Mouse (Mus musculus) liver, adult 2 months (tissue): ENCODE measurements at regions not wholly inside any gene's neighbourhood (a gene's known extent, or its start where the extent isn't known, plus 50 kb on each side); places are given as distances from the start of the nearest gene placed in this dataset.

Experiments
- DNase-seq: peaks from one replicate; pipeline ENCODE4 v3.0.0-alpha.2; 2011; ENCODE audit warnings: low read depth, low spot score; ENCODE audit errors: extremely low read depth
- H3K27ac ChIP-seq: fragments of 200-500 bp; replicated peaks from 2 replicates; pipeline ENCODE4 v1.5.1; 2012; ENCODE audit warnings: low read depth, mild to moderate bottlenecking, control low read depth, inconsistent platforms, low read length; ENCODE audit not compliant: insufficient read depth
- H3K27me3 ChIP-seq: fragments of 200-500 bp; 2 replicates; pipeline ENCODE4 v1.6.1; 2012; ENCODE audit warnings: mild to moderate bottlenecking, moderate library complexity, low read length, inconsistent platforms; ENCODE audit not compliant: control insufficient read depth, insufficient read depth
- H3K36me3 ChIP-seq: fragments of 200-500 bp; 2 replicates; pipeline ENCODE4 v1.6.1; 2012; ENCODE audit warnings: low read length, inconsistent platforms; ENCODE audit not compliant: control insufficient read depth, insufficient read depth
- H3K4me1 ChIP-seq: fragments of 200-500 bp; 2 replicates; pipeline ENCODE4 v1.6.1; 2011; ENCODE audit warnings: low read length; ENCODE audit not compliant: control insufficient read depth, insufficient read depth
- H3K4me3 ChIP-seq: fragments of 200-500 bp; 2 replicates; pipeline ENCODE4 v1.5.1; 2011; ENCODE audit warnings: low read depth, mild to moderate bottlenecking, control low read depth, low read length, moderate library complexity; ENCODE audit not compliant: insufficient read depth
- H3K79me2 ChIP-seq: fragments of 200-500 bp; 2 replicates; pipeline ENCODE4 v1.6.1; 2012; ENCODE audit warnings: inconsistent platforms, mild to moderate bottlenecking, low read length, moderate library complexity; ENCODE audit not compliant: control insufficient read depth, insufficient read depth
- H3K9ac ChIP-seq: fragments of 200-500 bp; 2 replicates; pipeline ENCODE4 v1.6.1; 2012; ENCODE audit warnings: low read depth, mild to moderate bottlenecking, control low read depth, inconsistent platforms, low read length
- CTCF ChIP-seq: fragments of 200-500 bp; IDR thresholded peaks from 2 replicates; pipeline ENCODE4 v1.5.1; 2011; ENCODE audit warnings: low read depth, low read length, control low read depth
- POLR2A ChIP-seq: fragments of 200-500 bp; IDR thresholded peaks from 2 replicates; pipeline ENCODE4 v1.6.1; 2011; ENCODE audit warnings: low read length, control low read depth; ENCODE audit not compliant: insufficient read depth; ENCODE audit errors: extremely low read depth
- WGBS: fragments of 180-500 bp; shearing (Covaris S2); methylation state at CpG from one replicate; pipeline ENCODE4 v1.1.7; 2018; 5-methylcytosine and 5-hydroxymethylcytosine counted together

DNA sequence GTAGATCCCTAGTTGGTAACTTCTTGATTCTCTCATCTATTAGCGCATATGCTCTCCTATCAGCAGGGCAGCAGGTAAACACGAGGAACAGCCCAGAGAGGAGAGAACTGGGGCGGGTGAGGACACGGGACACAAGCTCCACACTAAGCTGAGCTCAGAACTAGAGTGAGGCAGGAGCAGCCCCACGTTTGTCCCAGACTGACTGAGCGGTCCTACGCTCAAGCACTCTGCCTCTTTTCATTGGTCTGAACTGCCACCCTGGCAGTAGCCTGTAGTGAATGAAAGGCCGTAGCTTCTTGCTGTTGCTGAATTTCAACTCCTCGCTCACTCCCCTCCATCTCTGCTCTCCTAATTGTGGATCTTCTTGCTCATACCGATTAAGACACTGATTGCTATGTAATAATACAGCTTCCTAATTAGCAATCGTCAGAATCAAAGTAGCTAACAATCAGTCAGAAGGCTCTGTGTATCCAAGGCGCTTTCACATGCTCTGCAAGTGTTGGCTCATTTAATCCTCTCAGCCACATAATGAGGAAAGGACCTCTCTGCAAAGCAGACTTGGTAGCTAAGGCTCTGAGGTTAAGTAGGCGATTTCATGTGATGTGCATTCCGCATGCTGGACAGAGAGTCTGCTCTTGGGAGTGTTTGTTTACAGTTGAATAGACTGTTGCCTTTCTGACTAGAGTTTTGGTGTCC is 77.1 kb downstream of the Thnsl1 start:
- no peak for TF ChIP-seq CTCF
- no peak for TF ChIP-seq POLR2A
- WGBS, result 77% methylated on average over 14 of the region's 14 CpGs
- DNase-seq, result no peak
- no peaks in the 10 kb centered on the region for H3K4me1 ChIP-seq
- no peak overlapping the region for H3K9ac ChIP-seq
- H3K27ac ChIP-seq, result no peak overlapping the region
- H3K27me3 ChIP-seq, result no peaks in the 10 kb centered on the region
- H3K36me3 ChIP-seq, result no peaks in the 10 kb centered on the region
- H3K79me2 ChIP-seq, result no peaks in the 10 kb centered on the region
- no peak overlapping the region for H3K4me3 ChIP-seq

DNA sequence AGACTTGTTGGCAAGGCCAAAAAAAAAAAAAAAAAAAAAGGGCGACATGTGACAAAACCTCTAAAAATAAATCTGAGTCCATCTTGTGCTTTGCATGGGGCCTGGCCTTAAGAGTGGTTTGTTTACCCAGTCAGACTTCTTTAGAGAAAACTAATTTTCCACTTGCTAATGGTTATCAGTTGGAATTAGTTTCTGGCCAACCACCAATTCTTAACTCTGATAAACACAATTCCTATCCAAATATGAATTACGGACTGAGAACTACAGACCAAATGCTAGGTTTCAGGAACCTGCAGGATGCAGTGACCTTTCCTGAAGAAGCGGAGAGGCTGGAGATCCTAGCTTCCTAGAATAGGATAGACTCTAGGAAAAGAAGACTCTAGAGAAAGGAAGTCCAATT is 79.4 kb downstream of the Thnsl1 start:
- Histone ChIP-seq H3K36me3 (no peaks in the 10 kb centered on the region), H3K9ac (no peak overlapping the region), H3K27me3 (no peaks in the 10 kb centered on the region), H3K79me2 (no peaks in the 10 kb centered on the region), H3K27ac (no peak overlapping the region), H3K4me3 (no peak overlapping the region), H3K4me1 (no peaks in the 10 kb centered on the region)
- DNase-seq, result no peak
- 84% methylated on average over 3 of the region's 3 CpGs for WGBS
- TF ChIP-seq CTCF (no peak), POLR2A (no peak)

DNA sequence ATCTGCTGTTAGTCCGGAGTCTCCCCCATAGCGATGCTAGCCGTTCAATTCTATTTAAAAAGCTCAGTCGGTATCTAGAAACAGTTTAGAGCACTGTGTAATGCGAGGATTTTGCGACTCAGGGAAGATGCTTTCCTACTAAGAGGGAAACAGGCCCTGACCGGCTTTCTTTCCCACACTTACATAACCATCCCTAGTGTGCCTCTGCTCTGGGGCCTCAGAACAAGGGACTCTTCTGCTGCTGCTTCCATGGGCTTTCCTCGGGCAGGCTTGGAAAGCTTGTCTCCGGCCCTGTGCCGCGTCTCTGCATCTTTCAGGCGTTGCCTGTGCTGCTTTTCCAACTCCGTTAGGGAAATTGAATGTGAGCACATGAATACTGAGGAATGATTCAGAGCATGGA is 79.6 kb upstream of the Gpr158 start:
- Histone ChIP-seq H3K27ac (no peak overlapping the region), H3K9ac (no peak overlapping the region), H3K4me3 (no peak overlapping the region), H3K4me1 (no peaks in the 10 kb centered on the region), H3K27me3 (no peaks in the 10 kb centered on the region), H3K79me2 (no peaks in the 10 kb centered on the region), H3K36me3 (no peaks in the 10 kb centered on the region)
- WGBS, result 83% methylated on average over 13 of the region's 13 CpGs
- DNase-seq, result no peak
- TF ChIP-seq POLR2A, result no peak
- no peak for TF ChIP-seq CTCF

DNA sequence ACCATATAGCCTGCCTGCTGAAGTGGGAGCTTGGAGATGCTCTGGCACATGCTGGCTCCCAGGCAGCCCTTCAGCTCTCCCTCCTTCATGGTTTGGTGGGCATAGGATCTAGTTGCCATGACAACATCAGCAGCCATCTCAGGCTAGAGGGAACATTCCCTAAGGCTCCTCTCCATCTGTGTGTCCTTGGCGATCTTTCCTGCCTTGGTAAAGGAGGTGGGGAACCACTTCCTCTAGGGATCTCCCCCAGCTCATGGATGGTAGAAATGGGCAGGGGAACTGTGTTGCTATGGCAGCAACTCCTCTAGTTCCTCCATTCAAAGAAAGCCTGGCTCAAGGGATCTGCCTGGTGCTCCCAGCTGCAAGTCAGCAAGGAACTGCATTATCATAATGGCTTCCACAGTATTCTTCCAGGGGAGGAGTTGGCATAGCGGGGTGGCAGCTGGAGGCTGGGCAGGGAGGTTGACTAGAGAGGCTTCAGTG is 74.6 kb upstream of the Gpr158 start:
- Histone ChIP-seq H3K4me1 (no peaks in the 10 kb centered on the region), H3K27me3 (no peaks in the 10 kb centered on the region), H3K4me3 (no peak overlapping the region), H3K36me3 (no peaks in the 10 kb centered on the region), H3K9ac (no peak overlapping the region), H3K27ac (no peak overlapping the region), H3K79me2 (no peaks in the 10 kb centered on the region)
- 70% methylated on average over 2 of the region's 2 CpGs for WGBS
- TF ChIP-seq CTCF (no peak), POLR2A (no peak)
- no peak for DNase-seq

DNA sequence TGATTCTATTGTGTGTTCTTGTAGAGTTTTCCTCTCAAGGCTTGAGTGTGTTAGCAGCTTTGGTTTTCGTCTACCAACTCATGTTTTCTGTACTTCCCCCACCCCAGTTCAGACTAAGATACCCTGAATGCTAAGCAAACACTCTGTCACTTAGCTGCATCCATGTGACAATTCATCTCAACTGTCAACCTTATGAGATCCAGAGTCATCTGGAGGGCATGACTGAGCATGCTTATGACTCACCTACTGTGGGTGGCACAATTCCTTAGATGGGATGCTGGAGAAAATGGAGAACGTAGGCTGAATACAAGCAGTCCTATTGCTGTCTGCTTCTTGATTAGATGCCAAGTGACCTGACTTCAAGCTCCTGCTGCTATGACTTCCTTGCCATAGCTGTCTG is 73.3 kb upstream of the Gpr158 start:
- TF ChIP-seq CTCF (no peak), POLR2A (no peak)
- no peak for DNase-seq
- WGBS, result 76% methylated on average over 2 of the region's 2 CpGs
- no peak overlapping the region for H3K27ac ChIP-seq
- no peaks in the 10 kb centered on the region for H3K36me3 ChIP-seq
- H3K4me1 ChIP-seq, result no peaks in the 10 kb centered on the region
- H3K9ac ChIP-seq, result no peak overlapping the region
- H3K27me3 ChIP-seq, result no peaks in the 10 kb centered on the region
- H3K79me2 ChIP-seq, result no peaks in the 10 kb centered on the region
- no peak overlapping the region for H3K4me3 ChIP-seq

GRCm38 (mm10) chr2:21299681-21300080 is 67.7 kb upstream of the Gpr158 start:
- Histone ChIP-seq H3K79me2 (no peaks in the 10 kb centered on the region), H3K4me1 (no peaks in the 10 kb centered on the region), H3K27me3 (no peaks in the 10 kb centered on the region), H3K4me3 (no peak overlapping the region), H3K27ac (no peak overlapping the region), H3K9ac (no peak overlapping the region), H3K36me3 (no peaks in the 10 kb centered on the region)
- TF ChIP-seq CTCF, result no peak
- TF ChIP-seq POLR2A, result no peak
- 81% methylated on average over 5 of the region's 5 CpGs for WGBS
- no peak for DNase-seq
